Mouse (Mus musculus): ENCODE measurements around the gene Usmg5. TPM values are rescaled to one million over a fixed set of nuclear protein-coding genes. Genes with fewer than 3 reads are reported as not detected.
A peak's percentile ranks its signal among the peaks of the same experiment; 100 is the strongest.

Gene Usmg5
- polyA plus RNA-seq, 1 experiment, result 998 TPM

GRCm38 (mm10) chr19:47089718-47090525, 525 bp downstream of the Usmg5 start:
- WGBS, result under 1% methylated on average over 36 of the region's 36 CpGs
- peak overlapping the region; percentile 65 for H3K4me3 ChIP-seq (replicated peaks; ENCODE audit: insufficient read depth, low read depth, low read length)
- TF ChIP-seq CTCF (IDR thresholded peaks at IDR 0.05; ENCODE audit: borderline replicate concordance, insufficient read depth, low read depth, low read length) (no peak), POLR2A (IDR thresholded peaks at IDR 0.05; ENCODE audit: borderline replicate concordance, insufficient read depth, low read length) (no peak)
- DNase-seq, result peak in 1 of 2 experiments; percentile 42
- peaks cover 4% of the 10 kb centered on the region; the same call in 1 of the 2 replicates for H3K4me1 ChIP-seq (ENCODE audit: control insufficient read depth, insufficient read depth, low read length)
- H3K27ac ChIP-seq (ENCODE audit: insufficient read depth, low read length), result peak overlapping the region; percentile 76
- H3K27me3 ChIP-seq (ENCODE audit: control insufficient read depth, insufficient read depth, low read length), result no peaks in the 10 kb centered on the region

GRCm38 (mm10) chr19:47088226-47088625, 2.2 kb downstream of the Usmg5 start:
- TF ChIP-seq CTCF (IDR thresholded peaks at IDR 0.05; ENCODE audit: borderline replicate concordance, insufficient read depth, low read depth, low read length) (no peak), POLR2A (IDR thresholded peaks at IDR 0.05; ENCODE audit: borderline replicate concordance, insufficient read depth, low read length) (no peak)
- Histone ChIP-seq H3K27me3 (ENCODE audit: control insufficient read depth, insufficient read depth, low read length) (no peaks in the 10 kb centered on the region), H3K27ac (ENCODE audit: insufficient read depth, low read length) (no peak overlapping the region), H3K4me3 (replicated peaks; ENCODE audit: insufficient read depth, low read depth, low read length) (no peak overlapping the region), H3K4me1 (ENCODE audit: control insufficient read depth, insufficient read depth, low read length) (peaks cover 4% of the 10 kb centered on the region; the same call in 1 of the 2 replicates)
- WGBS, result 40% methylated on average over 3 of the region's 3 CpGs
- DNase-seq, result no peak

- peak overlapping the region; percentile 67 for H3K27ac ChIP-seq (ENCODE audit: insufficient read depth, low read length)
- WGBS, result under 1% methylated on average over 72 of the region's 72 CpGs
- peak; percentile 82 to 84 for DNase-seq
- peak overlapping the region; percentile 60 for H3K4me3 ChIP-seq (replicated peaks; ENCODE audit: insufficient read depth, low read depth, low read length)
- no peaks in the 10 kb centered on the region for H3K27me3 ChIP-seq (ENCODE audit: control insufficient read depth, insufficient read depth, low read length)
- TF ChIP-seq POLR2A (IDR thresholded peaks at IDR 0.05; ENCODE audit: borderline replicate concordance, insufficient read depth, low read length), result peak; percentile 30; the same call in 1 of the 2 replicates
- no peak for TF ChIP-seq CTCF (IDR thresholded peaks at IDR 0.05; ENCODE audit: borderline replicate concordance, insufficient read depth, low read depth, low read length)
- H3K4me1 ChIP-seq (ENCODE audit: control insufficient read depth, insufficient read depth, low read length), result peaks cover 3% of the 10 kb centered on the region; the same call in 1 of the 2 replicates
These were observed 22.4 kb downstream of the Usmg5 start for GRCm38 (mm10) chr19:47067924-47068611.

GRCm38 (mm10) chr19:47067096-47067882, 23.2 kb downstream of the Usmg5 start, which contains the start of gene Taf5:
Gene Taf5, plus strand, starts transcription at chr19:47067746.
- Histone ChIP-seq H3K4me1 (ENCODE audit: control insufficient read depth, insufficient read depth, low read length) (peaks cover 3% of the 10 kb centered on the region; the same call in 1 of the 2 replicates), H3K27ac (ENCODE audit: insufficient read depth, low read length) (peak within 1 kb of the TSS; percentile 67), H3K4me3 (replicated peaks; ENCODE audit: insufficient read depth, low read depth, low read length) (peak within 1 kb of the TSS; percentile 60), H3K27me3 (ENCODE audit: control insufficient read depth, insufficient read depth, low read length) (no peaks in the 10 kb centered on the region)
- DNase-seq, result peak; percentile 97 to 98
- WGBS, result 10% methylated on average over 49 of the region's 49 CpGs
- TF ChIP-seq POLR2A (IDR thresholded peaks at IDR 0.05; ENCODE audit: borderline replicate concordance, insufficient read depth, low read length), result peak; percentile 99
- TF ChIP-seq CTCF (IDR thresholded peaks at IDR 0.05; ENCODE audit: borderline replicate concordance, insufficient read depth, low read depth, low read length), result no peak

- 86% methylated on average over 3 of the region's 3 CpGs for WGBS
- DNase-seq, result no peak
- no peaks in the 10 kb centered on the region for H3K27me3 ChIP-seq (ENCODE audit: control insufficient read depth, insufficient read depth, low read length)
- H3K4me3 ChIP-seq (replicated peaks; ENCODE audit: insufficient read depth, low read depth, low read length), result no peak overlapping the region
- no peak overlapping the region for H3K27ac ChIP-seq (ENCODE audit: insufficient read depth, low read length)
- TF ChIP-seq POLR2A (IDR thresholded peaks at IDR 0.05; ENCODE audit: borderline replicate concordance, insufficient read depth, low read length), result no peak
- no peak for TF ChIP-seq CTCF (IDR thresholded peaks at IDR 0.05; ENCODE audit: borderline replicate concordance, insufficient read depth, low read depth, low read length)
- peaks cover 3% of the 10 kb centered on the region; the same call in 1 of the 2 replicates for H3K4me1 ChIP-seq (ENCODE audit: control insufficient read depth, insufficient read depth, low read length)
These were observed 24.6 kb downstream of the Usmg5 start for GRCm38 (mm10) chr19:47065860-47066259.

GRCm38 (mm10) chr19:47057684-47058083, 32.8 kb downstream of the Usmg5 start:
- Histone ChIP-seq H3K4me3 (replicated peaks; ENCODE audit: insufficient read depth, low read depth, low read length) (no peak overlapping the region), H3K27ac (ENCODE audit: insufficient read depth, low read length) (no peak overlapping the region), H3K27me3 (ENCODE audit: control insufficient read depth, insufficient read depth, low read length) (no peaks in the 10 kb centered on the region), H3K4me1 (ENCODE audit: control insufficient read depth, insufficient read depth, low read length) (no peaks in the 10 kb centered on the region)
- no peak for DNase-seq
- WGBS, result 57% methylated on average over 1 of the region's 1 CpGs
- TF ChIP-seq POLR2A (IDR thresholded peaks at IDR 0.05; ENCODE audit: borderline replicate concordance, insufficient read depth, low read length), result no peak
- no peak for TF ChIP-seq CTCF (IDR thresholded peaks at IDR 0.05; ENCODE audit: borderline replicate concordance, insufficient read depth, low read depth, low read length)

- Histone ChIP-seq H3K4me1 (ENCODE audit: control insufficient read depth, insufficient read depth, low read length) (0 out of 2 replicates have a peak, but pooled peaks cover 4% of the 10 kb centered on the region), H3K4me3 (replicated peaks; ENCODE audit: insufficient read depth, low read depth, low read length) (no peak overlapping the region), H3K27me3 (ENCODE audit: control insufficient read depth, insufficient read depth, low read length) (no peaks in the 10 kb centered on the region), H3K27ac (ENCODE audit: insufficient read depth, low read length) (no peak overlapping the region)
- no peak for DNase-seq
- TF ChIP-seq CTCF (IDR thresholded peaks at IDR 0.05; ENCODE audit: borderline replicate concordance, insufficient read depth, low read depth, low read length) (no peak), POLR2A (IDR thresholded peaks at IDR 0.05; ENCODE audit: borderline replicate concordance, insufficient read depth, low read length) (no peak)
- 92% methylated on average over 4 of the region's 4 CpGs for WGBS
These were observed 37.0 kb downstream of the Usmg5 start for GRCm38 (mm10) chr19:47053471-47053870.

All from cerebellum, adult 2 months (tissue).